Mouse (Mus musculus): ENCODE results near the gene Wfdc13. TPM values are rescaled to one million over a fixed set of nuclear protein-coding genes. Genes with fewer than 3 reads are reported as not detected.

Wfdc13 gene
- 1.4 and 1.6 TPM in 2 replicates for polyA plus RNA-seq (2015; fragmentation: Nextera tagmentation; extraction: Ambion mirVana)

GRCm38 (mm10) chr2:164684807-164685206 is at the start of gene Wfdc13:
Wfdc13 (plus strand) TSS chr2:164685107.
- ATAC-seq (replicated peaks; ENCODE audit: low FRiP score, low read depth) (no peak), DNase-seq (ENCODE audit: low spot score) (no peak)
- Histone ChIP-seq H3K27me3 (ENCODE audit: insufficient read depth, low read length) (no peaks in the 10 kb centered on the region), H3K9ac (ENCODE audit: low read depth, low read length) (no peak within 1 kb of the TSS), H3K4me1 (replicated peaks; ENCODE audit: insufficient read depth, low read length) (no peaks in the 10 kb centered on the region), H3K36me3 (ENCODE audit: insufficient read depth, low read length) (no peaks in the 10 kb centered on the region), H3K4me3 (replicated peaks; ENCODE audit: low read depth, low read length) (no peak within 1 kb of the TSS), H3K9me3 (replicated peaks; ENCODE audit: low read length) (no peaks in the 10 kb centered on the region), H3K27ac (no peak within 1 kb of the TSS), H3K4me2 (ENCODE audit: low read length) (no peak within 1 kb of the TSS)
- whole genome bisulfite sequencing, result 65% methylated on average over 3 of the region's 3 CpGs
- no peak for TF ChIP-seq CTCF (IDR thresholded peaks at IDR 0.05; ENCODE audit: low read depth)

GRCm38 (mm10) chr2:164635266-164635665 is 49.6 kb upstream of the Wfdc13 start:
- Histone ChIP-seq H3K9me3 (replicated peaks; ENCODE audit: low read length) (no peaks in the 10 kb centered on the region), H3K4me3 (replicated peaks; ENCODE audit: low read depth, low read length) (no peak overlapping the region), H3K4me2 (ENCODE audit: low read length) (no peak overlapping the region), H3K9ac (ENCODE audit: low read depth, low read length) (no peak overlapping the region), H3K4me1 (replicated peaks; ENCODE audit: insufficient read depth, low read length) (no peaks in the 10 kb centered on the region), H3K27me3 (ENCODE audit: insufficient read depth, low read length) (no peaks in the 10 kb centered on the region), H3K27ac (no peak overlapping the region), H3K36me3 (ENCODE audit: insufficient read depth, low read length) (no peaks in the 10 kb centered on the region)
- TF ChIP-seq CTCF (IDR thresholded peaks at IDR 0.05; ENCODE audit: low read depth), result peak; percentile 48
- 75% methylated on average over 9 of the region's 9 CpGs for WGBS
- ATAC-seq (replicated peaks; ENCODE audit: low FRiP score, low read depth) (no peak), DNase-seq (ENCODE audit: low spot score) (no peak)

GRCm38 (mm10) chr2:164638696-164639095 is 46.2 kb upstream of the Wfdc13 start, which contains the start of gene Wfdc16:
Wfdc16 (minus strand) TSS chr2:164638796.
- no peak within 1 kb of the TSS for H3K4me3 ChIP-seq (replicated peaks; ENCODE audit: low read depth, low read length)
- ATAC-seq (replicated peaks; ENCODE audit: low FRiP score, low read depth) (no peak), DNase-seq (ENCODE audit: low spot score) (no peak)
- no peaks in the 10 kb centered on the region for H3K36me3 ChIP-seq (ENCODE audit: insufficient read depth, low read length)
- H3K4me1 ChIP-seq (replicated peaks; ENCODE audit: insufficient read depth, low read length), result no peaks in the 10 kb centered on the region
- no peaks in the 10 kb centered on the region for H3K9me3 ChIP-seq (replicated peaks; ENCODE audit: low read length)
- TF ChIP-seq CTCF (IDR thresholded peaks at IDR 0.05; ENCODE audit: low read depth), result no peak
- H3K9ac ChIP-seq (ENCODE audit: low read depth, low read length), result no peak within 1 kb of the TSS
- WGBS, result 69% methylated on average over 3 of the region's 3 CpGs
- H3K27ac ChIP-seq, result no peak within 1 kb of the TSS
- H3K4me2 ChIP-seq (ENCODE audit: low read length), result no peak within 1 kb of the TSS
- no peaks in the 10 kb centered on the region for H3K27me3 ChIP-seq (ENCODE audit: insufficient read depth, low read length)

GRCm38 (mm10) chr2:164641129-164641528 is 43.8 kb upstream of the Wfdc13 start:
- Histone ChIP-seq H3K4me2 (ENCODE audit: low read length) (no peak overlapping the region), H3K9me3 (replicated peaks; ENCODE audit: low read length) (no peaks in the 10 kb centered on the region), H3K36me3 (ENCODE audit: insufficient read depth, low read length) (no peaks in the 10 kb centered on the region), H3K9ac (ENCODE audit: low read depth, low read length) (no peak overlapping the region), H3K4me3 (replicated peaks; ENCODE audit: low read depth, low read length) (no peak overlapping the region), H3K27ac (no peak overlapping the region), H3K27me3 (ENCODE audit: insufficient read depth, low read length) (no peaks in the 10 kb centered on the region), H3K4me1 (replicated peaks; ENCODE audit: insufficient read depth, low read length) (no peaks in the 10 kb centered on the region)
- WGBS, result 55% methylated on average over 7 of the region's 7 CpGs
- no peak for TF ChIP-seq CTCF (IDR thresholded peaks at IDR 0.05; ENCODE audit: low read depth)
- DNase-seq (ENCODE audit: low spot score), result no peak
- no peak for ATAC-seq (replicated peaks; ENCODE audit: low FRiP score, low read depth)

- H3K27ac ChIP-seq, result no peak overlapping the region
- no peaks in the 10 kb centered on the region for H3K27me3 ChIP-seq (ENCODE audit: insufficient read depth, low read length)
- no peaks in the 10 kb centered on the region for H3K9me3 ChIP-seq (replicated peaks; ENCODE audit: low read length)
- H3K9ac ChIP-seq (ENCODE audit: low read depth, low read length), result no peak overlapping the region
- 75% methylated on average over 13 of the region's 13 CpGs for WGBS
- ATAC-seq (replicated peaks; ENCODE audit: low FRiP score, low read depth) (no peak), DNase-seq (ENCODE audit: low spot score) (no peak)
- H3K36me3 ChIP-seq (ENCODE audit: insufficient read depth, low read length), result no peaks in the 10 kb centered on the region
- H3K4me3 ChIP-seq (replicated peaks; ENCODE audit: low read depth, low read length), result no peak overlapping the region
- H3K4me1 ChIP-seq (replicated peaks; ENCODE audit: insufficient read depth, low read length), result no peaks in the 10 kb centered on the region
- no peak overlapping the region for H3K4me2 ChIP-seq (ENCODE audit: low read length)
- TF ChIP-seq CTCF (IDR thresholded peaks at IDR 0.05; ENCODE audit: low read depth), result no peak
Measured at GRCm38 (mm10) chr2:164641881-164642673, 42.8 kb upstream of the Wfdc13 start.

- TF ChIP-seq CTCF (IDR thresholded peaks at IDR 0.05; ENCODE audit: low read depth), result peak; percentile 80
- DNase-seq (ENCODE audit: low spot score) (peak; percentile 57), ATAC-seq (replicated peaks; ENCODE audit: low FRiP score, low read depth) (no peak)
- no peak within 1 kb of the TSS for H3K4me2 ChIP-seq (ENCODE audit: low read length)
- no peaks in the 10 kb centered on the region for H3K4me1 ChIP-seq (replicated peaks; ENCODE audit: insufficient read depth, low read length)
- H3K4me3 ChIP-seq (replicated peaks; ENCODE audit: low read depth, low read length), result no peak within 1 kb of the TSS
- no peaks in the 10 kb centered on the region for H3K36me3 ChIP-seq (ENCODE audit: insufficient read depth, low read length)
- H3K27me3 ChIP-seq (ENCODE audit: insufficient read depth, low read length), result no peaks in the 10 kb centered on the region
- 20% methylated on average over 11 of the region's 11 CpGs for WGBS
- no peak within 1 kb of the TSS for H3K9ac ChIP-seq (ENCODE audit: low read depth, low read length)
- H3K27ac ChIP-seq, result no peak within 1 kb of the TSS
- no peaks in the 10 kb centered on the region for H3K9me3 ChIP-seq (replicated peaks; ENCODE audit: low read length)
Measured at GRCm38 (mm10) chr2:164655858-164656257, 29.0 kb upstream of the Wfdc13 start, which contains the start of gene Wfdc10. Wfdc10 (plus strand) TSS chr2:164656046.

Data from kidney, postnatal 0 days (tissue).